Mouse (Mus musculus) cortical plate, adult 2 months (tissue): ENCODE data around the gene Sufu.

Experiments
- CTCF ChIP-seq: fragments of 200-500 bp; IDR thresholded peaks from 2 replicates; pipeline ENCODE4 v1.5.1; 2011; ENCODE audit warnings: mild to moderate bottlenecking, control low read depth, low read length; ENCODE audit not compliant: insufficient read depth; ENCODE audit errors: extremely low read depth
- POLR2A ChIP-seq: fragments of 200-500 bp; IDR thresholded peaks from 2 replicates; pipeline ENCODE4 v1.6.1; 2011; ENCODE audit warnings: mild to moderate bottlenecking, low read length, control low read depth; ENCODE audit not compliant: insufficient read depth; ENCODE audit errors: extremely low read depth

GRCm38 (mm10) chr19:46501401-46502068 is 104.8 kb downstream of the Sufu start, which contains the start of gene Trim8:
- no peak for TF ChIP-seq CTCF
- peak; percentile 52; the same call in 1 of the 2 replicates for TF ChIP-seq POLR2A
